Mouse (Mus musculus): ENCODE results near the gene 1700069L16Rik. TPM values are rescaled to one million over a fixed set of nuclear protein-coding genes. Genes with fewer than 3 reads are reported as not detected.
A peak's percentile ranks its signal among the peaks of the same experiment; 100 is the strongest.

1700069L16Rik gene
- polyA plus RNA-seq (2015; fragmentation: Nextera tagmentation; extraction: Ambion mirVana), result not detected in 2 replicates

GRCm38 (mm10) chr5:113724446-113724845 is at the start of gene 1700069L16Rik:
Gene 1700069L16Rik (minus strand): TSS chr5:113724772.
- WGBS, result 4% methylated on average over 15 of the region's 15 CpGs
- Histone ChIP-seq H3K9me3 (ENCODE audit: control insufficient read depth, low read length) (no peaks in the 10 kb centered on the region), H3K4me1 (replicated peaks; ENCODE audit: control insufficient read depth, insufficient read depth, low read length) (no peaks in the 10 kb centered on the region), H3K4me2 (ENCODE audit: low read depth, low read length) (no peak within 1 kb of the TSS), H3K27ac (ENCODE audit: low read length) (no peak within 1 kb of the TSS), H3K27me3 (ENCODE audit: control insufficient read depth, insufficient read depth, low read depth, low read length) (no peaks in the 10 kb centered on the region; the same call in 1 of the 2 replicates), H3K36me3 (ENCODE audit: control insufficient read depth, insufficient read depth, low read length) (no peaks in the 10 kb centered on the region), H3K9ac (ENCODE audit: low read length) (no peak within 1 kb of the TSS), H3K4me3 (ENCODE audit: low read length) (no peak within 1 kb of the TSS)
- peak; percentile 67 for ATAC-seq (ENCODE audit: low read depth)

GRCm38 (mm10) chr5:113773664-113774063 is 49.1 kb upstream of the 1700069L16Rik start:
- Histone ChIP-seq H3K4me3 (ENCODE audit: low read length) (peak overlapping the region; percentile 97), H3K4me1 (replicated peaks; ENCODE audit: control insufficient read depth, insufficient read depth, low read length) (peaks cover 21% of the 10 kb centered on the region), H3K4me2 (ENCODE audit: low read depth, low read length) (peak overlapping the region; percentile 78), H3K36me3 (ENCODE audit: control insufficient read depth, insufficient read depth, low read length) (peaks cover 17% of the 10 kb centered on the region), H3K27ac (ENCODE audit: low read length) (no peak overlapping the region; the same call in 1 of the 2 replicates), H3K9me3 (ENCODE audit: control insufficient read depth, low read length) (no peaks in the 10 kb centered on the region), H3K27me3 (ENCODE audit: control insufficient read depth, insufficient read depth, low read depth, low read length) (no peaks in the 10 kb centered on the region), H3K9ac (ENCODE audit: low read length) (peak overlapping the region; percentile 80)
- 0 out of 2 replicates have a peak, but pooled peaks have one; percentile 9 for ATAC-seq (ENCODE audit: low read depth)
- under 1% methylated on average over 7 of the region's 7 CpGs for WGBS

- peak overlapping the region; percentile 78 for H3K4me2 ChIP-seq (ENCODE audit: low read depth, low read length)
- no peak overlapping the region for H3K27ac ChIP-seq (ENCODE audit: low read length)
- no peaks in the 10 kb centered on the region for H3K9me3 ChIP-seq (ENCODE audit: control insufficient read depth, low read length)
- WGBS, result 0% methylated on average over 18 of the region's 38 CpGs
- H3K4me3 ChIP-seq (ENCODE audit: low read length), result peak overlapping the region; percentile 97
- peaks cover 21% of the 10 kb centered on the region for H3K36me3 ChIP-seq (ENCODE audit: control insufficient read depth, insufficient read depth, low read length)
- H3K4me1 ChIP-seq (replicated peaks; ENCODE audit: control insufficient read depth, insufficient read depth, low read length), result peaks cover 21% of the 10 kb centered on the region
- no peaks in the 10 kb centered on the region for H3K27me3 ChIP-seq (ENCODE audit: control insufficient read depth, insufficient read depth, low read depth, low read length)
- peak; percentile 21 for ATAC-seq (ENCODE audit: low read depth)
- H3K9ac ChIP-seq (ENCODE audit: low read length), result peak overlapping the region; percentile 80
Observed at GRCm38 (mm10) chr5:113772905-113773519, 48.4 kb upstream of the 1700069L16Rik start.

- no peaks in the 10 kb centered on the region for H3K9me3 ChIP-seq (ENCODE audit: control insufficient read depth, low read length)
- H3K4me3 ChIP-seq (ENCODE audit: low read length), result peak within 1 kb of the TSS; percentile 97
- peak within 1 kb of the TSS; percentile 99 for H3K27ac ChIP-seq (ENCODE audit: low read length)
- H3K4me2 ChIP-seq (ENCODE audit: low read depth, low read length), result peak within 1 kb of the TSS; percentile 78
- H3K4me1 ChIP-seq (replicated peaks; ENCODE audit: control insufficient read depth, insufficient read depth, low read length), result peaks cover 21% of the 10 kb centered on the region
- H3K36me3 ChIP-seq (ENCODE audit: control insufficient read depth, insufficient read depth, low read length), result peaks cover 21% of the 10 kb centered on the region
- WGBS, result 0% methylated on average over 44 of the region's 49 CpGs
- ATAC-seq (ENCODE audit: low read depth), result peak; percentile 90
- H3K9ac ChIP-seq (ENCODE audit: low read length), result peak within 1 kb of the TSS; percentile 98
- no peaks in the 10 kb centered on the region for H3K27me3 ChIP-seq (ENCODE audit: control insufficient read depth, insufficient read depth, low read depth, low read length)
Observed at GRCm38 (mm10) chr5:113772450-113772895, 47.9 kb upstream of the 1700069L16Rik start, which contains the start of the genes Sart3 and Iscu. Gene Sart3 (minus strand): TSS chr5:113772510. Gene Iscu (plus strand): TSS chr5:113772748.

- WGBS, result under 1% methylated on average over 84 of the region's 97 CpGs
- Histone ChIP-seq H3K4me3 (ENCODE audit: low read length) (peak overlapping the region; percentile 97), H3K4me2 (ENCODE audit: low read depth, low read length) (peak overlapping the region; percentile 78), H3K27ac (ENCODE audit: low read length) (peak overlapping the region; percentile 99), H3K27me3 (ENCODE audit: control insufficient read depth, insufficient read depth, low read depth, low read length) (no peaks in the 10 kb centered on the region), H3K36me3 (ENCODE audit: control insufficient read depth, insufficient read depth, low read length) (peaks cover 19% of the 10 kb centered on the region), H3K9me3 (ENCODE audit: control insufficient read depth, low read length) (no peaks in the 10 kb centered on the region), H3K9ac (ENCODE audit: low read length) (peak overlapping the region; percentile 98), H3K4me1 (replicated peaks; ENCODE audit: control insufficient read depth, insufficient read depth, low read length) (peaks cover 21% of the 10 kb centered on the region)
- ATAC-seq (ENCODE audit: low read depth), result peak; percentile 88
Observed at GRCm38 (mm10) chr5:113771213-113772162, 46.9 kb upstream of the 1700069L16Rik start.

- WGBS, result 89% methylated on average over 8 of the region's 8 CpGs
Observed at GRCm38 (mm10) chr5:113768806-113769205, 44.2 kb upstream of the 1700069L16Rik start.

GRCm38 (mm10) chr5:113765641-113766526 is 41.3 kb upstream of the 1700069L16Rik start:
- Histone ChIP-seq H3K4me2 (ENCODE audit: low read depth, low read length) (no peak overlapping the region), H3K4me3 (ENCODE audit: low read length) (no peak overlapping the region), H3K27me3 (ENCODE audit: control insufficient read depth, insufficient read depth, low read depth, low read length) (no peaks in the 10 kb centered on the region), H3K27ac (ENCODE audit: low read length) (no peak overlapping the region), H3K36me3 (ENCODE audit: control insufficient read depth, insufficient read depth, low read length) (peaks cover 33% of the 10 kb centered on the region), H3K9me3 (ENCODE audit: control insufficient read depth, low read length) (no peaks in the 10 kb centered on the region), H3K9ac (ENCODE audit: low read length) (no peak overlapping the region), H3K4me1 (replicated peaks; ENCODE audit: control insufficient read depth, insufficient read depth, low read length) (peaks cover 14% of the 10 kb centered on the region)
- no peak for ATAC-seq (ENCODE audit: low read depth)
- WGBS, result 80% methylated on average over 13 of the region's 13 CpGs

More at GRCm38 (mm10) chr5:113768806-113769205, 44.2 kb upstream of the 1700069L16Rik start:
- no peak for ATAC-seq (ENCODE audit: low read depth)
- Histone ChIP-seq H3K4me1 (replicated peaks; ENCODE audit: control insufficient read depth, insufficient read depth, low read length) (peaks cover 18% of the 10 kb centered on the region), H3K36me3 (ENCODE audit: control insufficient read depth, insufficient read depth, low read length) (peaks cover 12% of the 10 kb centered on the region), H3K27ac (ENCODE audit: low read length) (no peak overlapping the region), H3K4me2 (ENCODE audit: low read depth, low read length) (no peak overlapping the region), H3K9me3 (ENCODE audit: control insufficient read depth, low read length) (no peaks in the 10 kb centered on the region), H3K4me3 (ENCODE audit: low read length) (no peak overlapping the region), H3K27me3 (ENCODE audit: control insufficient read depth, insufficient read depth, low read depth, low read length) (no peaks in the 10 kb centered on the region), H3K9ac (ENCODE audit: low read length) (no peak overlapping the region)

- Histone ChIP-seq H3K9ac (ENCODE audit: low read length) (no peak overlapping the region), H3K27ac (ENCODE audit: low read length) (no peak overlapping the region), H3K4me3 (ENCODE audit: low read length) (no peak overlapping the region), H3K4me2 (ENCODE audit: low read depth, low read length) (no peak overlapping the region), H3K36me3 (ENCODE audit: control insufficient read depth, insufficient read depth, low read length) (peaks cover 47% of the 10 kb centered on the region), H3K27me3 (ENCODE audit: control insufficient read depth, insufficient read depth, low read depth, low read length) (no peaks in the 10 kb centered on the region), H3K9me3 (ENCODE audit: control insufficient read depth, low read length) (no peaks in the 10 kb centered on the region), H3K4me1 (replicated peaks; ENCODE audit: control insufficient read depth, insufficient read depth, low read length) (peaks cover 1% of the 10 kb centered on the region; the same call in 1 of the 2 replicates)
- WGBS, result 89% methylated on average over 7 of the region's 7 CpGs
- ATAC-seq (ENCODE audit: low read depth), result no peak
Observed at GRCm38 (mm10) chr5:113764426-113764825, 39.9 kb upstream of the 1700069L16Rik start.
